Mouse (Mus musculus) CH12.LX (cell line): Measurements from ENCODE around the gene Ankfn1. TPM values are rescaled to one million over a fixed set of nuclear protein-coding genes. Genes with fewer than 3 reads are reported as not detected.

Experiments
- DNase-seq: peaks from one replicate; pipeline ENCODE4 v3.0.0-alpha.2; 2013; ENCODE audit errors: extremely low read depth
- H3K27ac ChIP-seq: 2 replicates; pipeline ENCODE4 v1.5.1; 2012; ENCODE audit warnings: low read depth, mild to moderate bottlenecking, control low read depth, moderate library complexity; ENCODE audit not compliant: insufficient read depth
- H3K27me3 ChIP-seq: replicated peaks from 2 replicates; pipeline ENCODE3; 2012; ENCODE audit warnings: inconsistent platforms
- H3K36me3 ChIP-seq, 2 experiments: replicated peaks in 1 of 2; 2 replicates each; pipeline versions ENCODE3 to v1.6.1; 2012; ENCODE audit warnings: inconsistent platforms in 1 of 2, low read length in 1 of 2, mild to moderate bottlenecking in 1 of 2, mixed read lengths in 1 of 2, moderate library complexity in 1 of 2; ENCODE audit not compliant: control insufficient read depth in 1 of 2, insufficient read depth in 1 of 2
- H3K4me1 ChIP-seq, 2 experiments: 2 replicates each; pipeline ENCODE4 v1.6.1; 2012; ENCODE audit warnings: inconsistent platforms in 1 of 2, moderate library complexity in 1 of 2; ENCODE audit not compliant: insufficient read depth in 2 of 2, control insufficient read depth in 1 of 2
- H3K4me2 ChIP-seq: 2 replicates; pipeline ENCODE4 v1.6.1; 2012; ENCODE audit warnings: low read depth, mild to moderate bottlenecking, control low read depth; ENCODE audit not compliant: poor library complexity, insufficient read depth, severe bottlenecking
- H3K4me3 ChIP-seq, 3 experiments: fragments of 150-350 bp in 1 of 3; sonication (generic) in 1 of 3; replicated peaks in 1 of 3; 2 replicates each; pipeline versions ENCODE3 to v1.5.1; 2011 to 2012; ENCODE audit warnings: low read depth in 2 of 3, low read length in 2 of 3, mild to moderate bottlenecking in 2 of 3, moderate library complexity in 2 of 3, control low read depth in 1 of 3, improper control_type of control experiment in 1 of 3, inconsistent platforms in 1 of 3, mixed read lengths in 1 of 3; ENCODE audit not compliant: poor library complexity in 1 of 3
- H3K79me2 ChIP-seq: replicated peaks from 2 replicates; pipeline ENCODE4 v1.6.1; 2012; ENCODE audit warnings: mild to moderate bottlenecking, moderate library complexity; ENCODE audit not compliant: control insufficient read depth, poor library complexity, insufficient read depth, severe bottlenecking; ENCODE audit errors: extremely low read depth
- H3K9ac ChIP-seq: 2 replicates; pipeline ENCODE4 v1.6.1; 2012; ENCODE audit warnings: low read depth, mild to moderate bottlenecking, control low read depth, moderate library complexity; ENCODE audit not compliant: insufficient read depth
- H3K9me3 ChIP-seq: replicated peaks from 2 replicates; pipeline ENCODE3; 2012; ENCODE audit warnings: low read length, inconsistent platforms, mixed read lengths
- CHD1 ChIP-seq: IDR thresholded peaks from 2 replicates; pipeline ENCODE4 v1.6.1; 2012; ENCODE audit warnings: low read depth, low read length, improper control_type of control experiment, inconsistent platforms
- CHD2 ChIP-seq: IDR thresholded peaks from 2 replicates; pipeline ENCODE4 v1.6.1; 2011; ENCODE audit warnings: low read length, improper control_type of control experiment
- EP300 ChIP-seq: IDR thresholded peaks from 2 replicates; pipeline ENCODE4 v1.6.1; 2011; ENCODE audit warnings: low read length, improper control_type of control experiment
- ETS1 ChIP-seq: conservative IDR thresholded peaks from 2 replicates; pipeline ENCODE4 v1.6.1; 2012; ENCODE audit warnings: low read depth, mild to moderate bottlenecking, inconsistent platforms, low read length, improper control_type of control experiment, moderate library complexity
- KAT2A ChIP-seq: IDR thresholded peaks from 2 replicates; pipeline ENCODE4 v1.6.1; 2012; ENCODE audit warnings: low read length, improper control_type of control experiment, inconsistent platforms; ENCODE audit not compliant: insufficient replicate concordance
- MAFK ChIP-seq: IDR thresholded peaks from 2 replicates; pipeline ENCODE4 v1.6.1; 2011; ENCODE audit warnings: low read length, improper control_type of control experiment; ENCODE audit not compliant: insufficient replicate concordance
- MAX ChIP-seq: IDR thresholded peaks from 2 replicates; pipeline ENCODE4 v1.6.1; 2011; ENCODE audit warnings: low read length, improper control_type of control experiment
- MEF2A ChIP-seq: IDR thresholded peaks from 2 replicates; pipeline ENCODE4 v1.6.1; 2014; ENCODE audit warnings: low read depth, mild to moderate bottlenecking, inconsistent platforms, low read length, improper control_type of control experiment, borderline replicate concordance
- NELFE ChIP-seq: IDR thresholded peaks from 2 replicates; pipeline ENCODE4 v1.6.1; 2011; ENCODE audit warnings: low read depth, low read length, improper control_type of control experiment
- NRF1 ChIP-seq: IDR thresholded peaks from 2 replicates; pipeline ENCODE4 v1.6.1; 2014; ENCODE audit warnings: low read depth, mild to moderate bottlenecking, inconsistent platforms, low read length, improper control_type of control experiment, moderate library complexity
- POLR2A ChIP-seq: IDR thresholded peaks from 2 replicates; pipeline ENCODE4 v1.6.1; 2011; ENCODE audit warnings: low read depth, mild to moderate bottlenecking, improper control_type of control experiment, low read length
- SMC3 ChIP-seq: IDR thresholded peaks from 2 replicates; pipeline ENCODE4 v1.6.1; 2011; ENCODE audit warnings: low read depth, low read length, improper control_type of control experiment
- UBTF ChIP-seq: IDR thresholded peaks from 2 replicates; pipeline ENCODE4 v1.6.1; 2012; ENCODE audit warnings: low read depth, mild to moderate bottlenecking, inconsistent platforms, low read length, improper control_type of control experiment, moderate library complexity
- USF1 ChIP-seq: IDR thresholded peaks from 2 replicates; pipeline ENCODE4 v1.6.1; 2014; ENCODE audit warnings: low read depth, mild to moderate bottlenecking, inconsistent platforms, low read length, improper control_type of control experiment
- ZC3H11A ChIP-seq: IDR thresholded peaks from 2 replicates; pipeline ENCODE4 v1.6.1; 2012; ENCODE audit warnings: low read depth, mild to moderate bottlenecking, inconsistent platforms, low read length, improper control_type of control experiment
- ZKSCAN1 ChIP-seq: IDR thresholded peaks from 2 replicates; pipeline ENCODE4 v1.6.1; 2012; ENCODE audit warnings: low read depth, inconsistent platforms, low read length, improper control_type of control experiment, borderline replicate concordance
- ZNF384 ChIP-seq: IDR thresholded peaks from 2 replicates; pipeline ENCODE4 v1.6.1; 2012; ENCODE audit warnings: low read depth, low read length, improper control_type of control experiment, inconsistent platforms
- dilution Hi-C: fragments of 300-500 bp; cut with MboI; formaldehyde crosslinking; loops from 2 replicates; pipeline ENCODE4 v1.14.3; 2020; ENCODE audit warnings: low sequenced_read_pairs; ENCODE audit not compliant: extremely low pct_unique_long_range_greater_than_20kb, extremely low pct_ligation_motif_present
- in situ Hi-C: fragments of 300-500 bp; cut with MboI; formaldehyde crosslinking; loops from 3 replicates; pipeline ENCODE4 v1.14.3; 2019; ENCODE audit warnings: low sequenced_read_pairs, low pct_ligation_motif_present, low pct_unique_long_range_greater_than_20kb, mixed read lengths
- polyA plus RNA-seq: library from polyadenylated mRNA; unstranded; fragments of >175 nt; gene quantifications from 2 replicates; pipeline ENCODE4 v1.2.1, GENCODE M21; 2012; ENCODE audit warnings: low read depth; ENCODE audit not compliant: insufficient read length
- total RNA-seq, 2 experiments: library from RNA; depleted of rRNA; stranded (reverse); fragments of 300-350 nt in 1 of 2; fragments of >200 nt in 1 of 2; gene quantifications; 2 replicates each; pipeline ENCODE4 v1.2.3; 2012 to 2014

Ankfn1 gene
- total and polyA plus RNA-seq, 3 experiments = not detected

DNA sequence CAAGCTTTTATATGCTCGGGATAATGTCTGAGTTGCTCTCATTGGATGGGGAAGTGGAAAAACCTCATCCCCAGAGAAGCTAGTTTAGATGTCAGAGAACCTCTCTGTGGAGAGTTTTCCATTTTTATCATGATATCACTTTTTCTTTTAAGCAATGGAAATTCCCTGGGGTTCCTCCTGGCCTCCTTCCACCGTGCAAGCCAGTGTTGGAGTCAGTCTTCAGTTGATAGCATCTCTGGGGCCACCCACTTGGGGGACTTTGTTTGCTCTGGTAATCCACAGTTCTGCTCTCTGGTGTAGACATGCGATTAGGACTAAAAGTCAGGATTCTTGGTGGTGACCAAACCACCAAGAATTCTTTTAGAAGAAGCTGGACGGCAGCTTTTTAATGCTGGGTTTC lies 322.8 kb downstream of the Ankfn1 start:
- Histone ChIP-seq H3K79me2 (no peaks in the 10 kb centered on the region), H3K4me1 (peaks cover 0 to 8% of the 10 kb centered on the region in 2 experiments; a peak in 2 of 4 replicates)
- TF ChIP-seq POLR2A (no peak), SMC3 (no peak), KAT2A (no peak), NELFE (no peak), ZNF384 (no peak), ZKSCAN1 (no peak), NRF1 (no peak), USF1 (no peak), CHD1 (no peak), MEF2A (no peak), EP300 (no peak), ETS1 (no peak), UBTF (no peak)
- TF ChIP-seq, all 38 proteins: peak for 0
- no peaks in the 10 kb centered on the region for H3K27me3 ChIP-seq
- H3K4me3 ChIP-seq = no peak overlapping the region
- no peak overlapping the region for H3K27ac ChIP-seq
- no peak overlapping the region for H3K9ac ChIP-seq
- dilution Hi-C loops = no loop called here
- H3K36me3 ChIP-seq = no peaks in the 10 kb centered on the region
- in situ Hi-C loops = no loop called here
- no peak for DNase-seq
- no peak overlapping the region for H3K4me2 ChIP-seq
- H3K9me3 ChIP-seq = no peaks in the 10 kb centered on the region

DNA sequence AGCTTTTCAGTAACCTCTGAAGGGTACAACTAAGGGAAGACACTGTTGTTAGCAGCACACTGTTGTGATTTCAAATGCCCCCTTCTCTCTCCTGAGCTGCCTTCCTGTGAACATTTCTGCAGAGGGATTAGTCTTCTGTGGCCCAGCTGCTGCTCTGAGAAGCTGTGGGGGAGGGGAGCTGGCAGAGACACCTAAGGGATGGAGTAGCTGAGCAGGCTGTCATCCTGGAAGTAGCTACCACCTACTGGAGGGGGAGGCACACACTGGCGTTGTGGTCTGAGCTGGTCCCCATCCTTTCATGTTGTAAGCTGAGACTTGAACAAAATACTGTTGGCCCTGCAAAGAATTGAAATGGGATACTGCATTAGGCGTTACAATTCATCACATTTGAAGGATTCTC lies 324.6 kb downstream of the Ankfn1 start:
- dilution Hi-C loops = no loop called here
- peaks cover 0 to 4% of the 10 kb centered on the region in 2 experiments; a peak in 1 of 4 replicates for H3K4me1 ChIP-seq
- H3K27me3 ChIP-seq = no peaks in the 10 kb centered on the region
- DNase-seq = no peak
- H3K9me3 ChIP-seq = no peaks in the 10 kb centered on the region
- H3K27ac ChIP-seq = no peak overlapping the region
- H3K79me2 ChIP-seq = no peaks in the 10 kb centered on the region
- in situ Hi-C loops = no loop called here
- H3K4me2 ChIP-seq = no peak overlapping the region
- H3K9ac ChIP-seq = no peak overlapping the region
- TF ChIP-seq ZC3H11A (no peak), MAX (no peak), CHD2 (no peak), MAFK (no peak), CHD1 (no peak), NELFE (no peak)
- no peak overlapping the region for H3K4me3 ChIP-seq
- H3K36me3 ChIP-seq = no peaks in the 10 kb centered on the region
